Mouse (Mus musculus) liver, adult 2 months (tissue): Measurements from ENCODE around the gene Dnajb4.

Experiments
- CTCF ChIP-seq: fragments of 200-500 bp; IDR thresholded peaks from 2 replicates; pipeline ENCODE4 v1.5.1; 2011; ENCODE audit warnings: low read depth, low read length, control low read depth
- POLR2A ChIP-seq: fragments of 200-500 bp; IDR thresholded peaks from 2 replicates; pipeline ENCODE4 v1.6.1; 2011; ENCODE audit warnings: low read length, control low read depth; ENCODE audit not compliant: insufficient read depth; ENCODE audit errors: extremely low read depth

GRCm38 (mm10) chr3:152158344-152159291 is 51.5 kb downstream of the Dnajb4 start:
- TF ChIP-seq CTCF, result no peak
- no peak for TF ChIP-seq POLR2A
